Mouse (Mus musculus): Measurements from ENCODE around the gene Atp1b2.
"Not testable (repeated sequence)": the region's sequence is repeated elsewhere in the genome, so short reads cannot be mapped to it uniquely, and the experiment has no call there.

The Atp1b2 gene

GRCm38 (mm10) chr11:69605726-69606490 is at the start of gene Atp1b2:
TSS of gene Atp1b2 (minus strand) at chr11:69605942.
- peak; percentile 74 to 81 for DNase-seq

- DNase-seq, result no peak
Measured at GRCm38 (mm10) chr11:69654760-69655159, 49.0 kb upstream of the Atp1b2 start.

- DNase-seq, result no peak
Measured at GRCm38 (mm10) chr11:69653399-69653798, 47.7 kb upstream of the Atp1b2 start.

GRCm38 (mm10) chr11:69645860-69646259 is 40.1 kb upstream of the Atp1b2 start:
- no peak for DNase-seq

GRCm38 (mm10) chr11:69635471-69635870 is 29.7 kb upstream of the Atp1b2 start:
- DNase-seq, result no peak

GRCm38 (mm10) chr11:69633128-69633866 is 27.6 kb upstream of the Atp1b2 start:
- no peak for DNase-seq

GRCm38 (mm10) chr11:69632284-69633089 is 26.7 kb upstream of the Atp1b2 start, which contains the start of gene Fxr2:
TSS of gene Fxr2 (plus strand) at chr11:69632990.
- DNase-seq, result peak; percentile 100

- DNase-seq, result no peak
Measured at GRCm38 (mm10) chr11:69629802-69630201, 24.1 kb upstream of the Atp1b2 start.

GRCm38 (mm10) chr11:69628286-69628685 is 22.5 kb upstream of the Atp1b2 start:
- DNase-seq, result peak; percentile 58 to 65

- DNase-seq, result not testable (repeated sequence)
Measured at GRCm38 (mm10) chr11:69624339-69624738, 18.6 kb upstream of the Atp1b2 start.

GRCm38 (mm10) chr11:69623006-69623405 is 17.3 kb upstream of the Atp1b2 start:
- no peak for DNase-seq

GRCm38 (mm10) chr11:69622406-69622805 is 16.7 kb upstream of the Atp1b2 start:
- DNase-seq, result no peak

- DNase-seq, result no peak
Measured at GRCm38 (mm10) chr11:69621571-69622268, 16.0 kb upstream of the Atp1b2 start, which contains the start of gene Sat2. TSS of gene Sat2 (plus strand) at chr11:69622024.

- DNase-seq, result no peak
Measured at GRCm38 (mm10) chr11:69620394-69621081, 14.8 kb upstream of the Atp1b2 start.

GRCm38 (mm10) chr11:69617805-69618204 is 12.1 kb upstream of the Atp1b2 start, which contains the start of gene Shbg:
TSS of gene Shbg (minus strand) at chr11:69617905.
- DNase-seq, result no peak

- DNase-seq, result no peak
Measured at GRCm38 (mm10) chr11:69616781-69617180, 11.0 kb upstream of the Atp1b2 start.

GRCm38 (mm10) chr11:69614257-69614588 is 8.5 kb upstream of the Atp1b2 start:
- not testable (repeated sequence) for DNase-seq

- peak; percentile 66 to 74 for DNase-seq
Measured at GRCm38 (mm10) chr11:69613553-69614256, 8.0 kb upstream of the Atp1b2 start.

- DNase-seq, result no peak
Measured at GRCm38 (mm10) chr11:69610899-69611298, 5.2 kb upstream of the Atp1b2 start.

GRCm38 (mm10) chr11:69609416-69609815 is 3.7 kb upstream of the Atp1b2 start:
- no peak for DNase-seq

- DNase-seq, result no peak
Measured at GRCm38 (mm10) chr11:69608525-69608924, 2.8 kb upstream of the Atp1b2 start.

All from thymus, postnatal 36 days (tissue).